In the genomic region with DNA sequence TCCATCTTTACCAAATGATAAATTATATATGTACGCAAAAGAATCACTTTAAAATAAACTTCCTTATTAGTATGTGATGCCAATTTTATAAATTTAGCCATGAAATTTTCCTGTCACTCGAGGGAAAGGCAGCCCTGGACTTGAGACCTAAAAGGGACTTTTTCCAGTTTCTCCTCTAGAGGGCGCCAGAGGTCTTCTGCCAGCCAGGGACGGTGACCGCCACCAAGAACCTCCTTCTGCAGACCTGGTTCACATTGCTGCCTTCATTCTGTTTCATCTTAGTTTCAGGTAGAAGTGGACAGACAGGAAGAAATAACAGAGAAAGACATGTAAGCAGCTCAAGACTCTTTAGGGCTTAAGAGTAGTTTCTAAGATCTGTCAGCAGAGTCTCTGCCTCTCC, we compare ENCODE assay signal across 8 mouse cellular contexts. TPM values are rescaled to one million over a fixed set of nuclear protein-coding genes. Genes with fewer than 3 reads are reported as not detected.
DNase-seq lines count a peak whose midpoint lies in the region; ATAC-seq and TF ChIP-seq lines count a peak whose summit lies in the region.

No protein-coding gene starts in this region.

- TF ChIP-seq EP300 in ES-Bruce4 (IDR thresholded peaks at IDR 0.05; ENCODE audit: insufficient read depth, low read depth, low read length) = no peak
- TF ChIP-seq EP300 in heart, postnatal 0 days (IDR thresholded peaks at IDR 0.05; ENCODE audit: low read depth) = no peak

- no peaks in the 10 kb centered on the region for H3K36me3 ChIP-seq in ES-Bruce4 (ENCODE audit: control insufficient read depth, insufficient read depth, low read length, poor library complexity, severe bottlenecking)
- H3K36me3 ChIP-seq in embryonic facial prominence, embryonic 14.5 days (ENCODE audit: control insufficient read depth, insufficient read depth, low read length) = no peaks in the 10 kb centered on the region
- H3K36me3 ChIP-seq in heart, postnatal 0 days (replicated peaks; ENCODE audit: control insufficient read depth, insufficient read depth, low read length) = no peaks in the 10 kb centered on the region

- H3K27me3 ChIP-seq in ES-Bruce4 (ENCODE audit: control insufficient read depth, insufficient read depth, low read length, poor library complexity, severe bottlenecking) = no peaks in the 10 kb centered on the region
- H3K27me3 ChIP-seq in embryonic facial prominence, embryonic 14.5 days (replicated peaks; ENCODE audit: control insufficient read depth, insufficient read depth, low read length) = no peaks in the 10 kb centered on the region
- H3K27me3 ChIP-seq in heart, postnatal 0 days (ENCODE audit: control insufficient read depth, insufficient read depth, low read length) = no peaks in the 10 kb centered on the region

- no peak for TF ChIP-seq POLR2A in ES-Bruce4 (IDR thresholded peaks at IDR 0.05; ENCODE audit: insufficient read depth, low read length)
- no peak for TF ChIP-seq POLR2A in lung, adult 2 months (IDR thresholded peaks at IDR 0.05; ENCODE audit: borderline replicate concordance, extremely low read depth, low read depth, low read length)
- TF ChIP-seq POLR2A in olfactory bulb, adult 2 months (IDR thresholded peaks at IDR 0.05; ENCODE audit: insufficient read depth, low read depth, low read length) = no peak

- peak; percentile 93 for TF ChIP-seq CTCF in ES-Bruce4 (IDR thresholded peaks at IDR 0.05; ENCODE audit: low read depth, low read length)
- TF ChIP-seq CTCF in heart, postnatal 0 days (IDR thresholded peaks at IDR 0.05; ENCODE audit: low read depth) = peak; percentile 94
- peak; percentile 81 for TF ChIP-seq CTCF in lung, adult 2 months (IDR thresholded peaks at IDR 0.05; ENCODE audit: insufficient read depth, low read length)
- peak; percentile 84 for TF ChIP-seq CTCF in olfactory bulb, adult 2 months (IDR thresholded peaks at IDR 0.05; ENCODE audit: insufficient read depth, low read depth, low read length)

- H3K27ac ChIP-seq in ES-Bruce4 (ENCODE audit: insufficient read depth, low read length) = no peak overlapping the region
- H3K27ac ChIP-seq in embryonic facial prominence, embryonic 14.5 days (replicated peaks; ENCODE audit: low read depth, low read length) = peak overlapping the region; percentile 40
- peak overlapping the region; percentile 67; the same call in 1 of the 2 replicates for H3K27ac ChIP-seq in heart, postnatal 0 days (ENCODE audit: low read depth)
- H3K27ac ChIP-seq in olfactory bulb, adult 2 months (ENCODE audit: insufficient read depth, low read depth, low read length) = no peak overlapping the region

- ATAC-seq in embryonic facial prominence, embryonic 14.5 days (ENCODE audit: low read depth) = peak; percentile 73; the same call in 1 of the 2 replicates
- peak; percentile 58 for ATAC-seq in heart, postnatal 0 days (ENCODE audit: insufficient read depth, low read depth)

- peaks cover 5% of the 10 kb centered on the region for H3K4me1 ChIP-seq in ES-Bruce4 (ENCODE audit: control insufficient read depth, insufficient read depth, low read length)
- H3K4me1 ChIP-seq in embryonic facial prominence, embryonic 14.5 days (ENCODE audit: control insufficient read depth, insufficient read depth, low read length) = peaks cover 5% of the 10 kb centered on the region; the same call in 1 of the 2 replicates
- peaks cover 9% of the 10 kb centered on the region; the same call in 1 of the 2 replicates for H3K4me1 ChIP-seq in heart, postnatal 0 days (ENCODE audit: control insufficient read depth, insufficient read depth)
- H3K4me1 ChIP-seq in lung, adult 2 months (ENCODE audit: control insufficient read depth, insufficient read depth, low read length) = no peaks in the 10 kb centered on the region
- H3K4me1 ChIP-seq in olfactory bulb, adult 2 months (ENCODE audit: control insufficient read depth, insufficient read depth, low read length) = peaks cover 23% of the 10 kb centered on the region

- WGBS in embryonic facial prominence, embryonic 14.5 days = 0% methylated on average over 5 of the region's 5 CpGs
- 1% methylated on average over 5 of the region's 5 CpGs for WGBS in heart, postnatal 0 days
- WGBS in lung, adult 2 months = 1% methylated on average over 5 of the region's 5 CpGs
- 1% methylated on average over 5 of the region's 5 CpGs for WGBS in olfactory bulb, adult 2 months

- peak; percentile 61 to 81 for DNase-seq in adrenal gland, postnatal 36 days
- DNase-seq in embryonic facial prominence, embryonic 14.5 days (ENCODE audit: low spot score) = peak; percentile 79
- DNase-seq in heart, postnatal 0 days (ENCODE audit: low spot score) = peak; percentile 63
- peak; percentile 83 for DNase-seq in kidney, postnatal 14 days
- DNase-seq in lung, adult 2 months = peak; percentile 46
- DNase-seq in urinary bladder, postnatal 36 days (ENCODE audit: low spot score in 2 of 2) = peak; percentile 37 to 62

- no peak overlapping the region for H3K9ac ChIP-seq in ES-Bruce4 (ENCODE audit: low read depth, poor library complexity, severe bottlenecking)
- H3K9ac ChIP-seq in embryonic facial prominence, embryonic 14.5 days (ENCODE audit: low read depth, low read length) = no peak overlapping the region
- no peak overlapping the region for H3K9ac ChIP-seq in heart, postnatal 0 days (replicated peaks; ENCODE audit: low read depth, low read length)

- H3K4me2 ChIP-seq in embryonic facial prominence, embryonic 14.5 days (ENCODE audit: low read depth, low read length) = no peak overlapping the region
- no peak overlapping the region; the same call in 1 of the 2 replicates for H3K4me2 ChIP-seq in heart, postnatal 0 days (ENCODE audit: low read depth, low read length)

- no peaks in the 10 kb centered on the region for H3K9me3 ChIP-seq in ES-Bruce4 (replicated peaks; ENCODE audit: control insufficient read depth, insufficient read depth, low read length, poor library complexity, severe bottlenecking)
- 0 out of 2 replicates have a peak, but pooled peaks cover 3% of the 10 kb centered on the region for H3K9me3 ChIP-seq in embryonic facial prominence, embryonic 14.5 days (ENCODE audit: control insufficient read depth, low read length)
- H3K9me3 ChIP-seq in heart, postnatal 0 days (replicated peaks; ENCODE audit: control insufficient read depth, low read length) = 0 out of 2 replicates have a peak, but pooled peaks cover 3% of the 10 kb centered on the region

- no peak overlapping the region for H3K4me3 ChIP-seq in ES-Bruce4 (ENCODE audit: low read depth, low read length)
- no peak overlapping the region for H3K4me3 ChIP-seq in embryonic facial prominence, embryonic 14.5 days (ENCODE audit: low read depth, low read length)
- H3K4me3 ChIP-seq in heart, postnatal 0 days (ENCODE audit: low read depth, low read length) = no peak overlapping the region
- H3K4me3 ChIP-seq in lung, adult 2 months (replicated peaks; ENCODE audit: extremely low read depth, low read depth, low read length) = no peak overlapping the region
- H3K4me3 ChIP-seq in olfactory bulb, adult 2 months (ENCODE audit: insufficient read depth, low read depth, low read length) = no peak overlapping the region

RNA-seq across cellular contexts. Expression of a gene that starts 44.6 kb away (rescaled TPM):
- polyA plus RNA-seq in ES-Bruce4 (2011; ENCODE audit: insufficient read depth, insufficient read length, low read depth, missing spikeins) = 125 and 133 TPM in 2 replicates
- 10 to 100 TPM; 24.8 to 32.8 TPM for total RNA-seq in adrenal gland, postnatal 36 days (2021)
- 152 and 174 TPM in 2 replicates for polyA plus RNA-seq in embryonic facial prominence, embryonic 14.5 days (2014; fragmentation: Nextera tagmentation; extraction: Ambion mirVana)
- total RNA-seq in heart, postnatal 0 days (2014; rRNA removed; ENCODE audit: low replicate concordance) = 79.7 and 93.8 TPM in 2 replicates
- 40.9 and 47.7 TPM in 2 replicates for polyA plus RNA-seq in heart, postnatal 0 days (2015; fragmentation: Nextera tagmentation; extraction: Ambion mirVana)
- 10.4 and 10.7 TPM in 2 replicates for polyA plus RNA-seq in lung, adult 2 months (2012; rRNA removed)
- not detected in 2 replicates for polyA plus RNA-seq in olfactory bulb, adult 2 months (2012; ENCODE audit: insufficient read depth, insufficient read length, low replicate concordance, missing spikeins)

Comparison
In these comparisons a context has a peak if more than half of its experiments do, and no peak if none do; other contexts are left out.
1. H3K27ac ChIP-seq: peak in embryonic facial prominence, embryonic 14.5 days (single experiment) and heart, postnatal 0 days (single experiment); none in ES-Bruce4 (single experiment) and olfactory bulb, adult 2 months (single experiment).
2. RNA of a gene that starts 44.6 kb away (polyA plus RNA-seq): 152 to 174 TPM in embryonic facial prominence, embryonic 14.5 days, 125 to 133 TPM in ES-Bruce4, 40.9 to 47.7 TPM in heart, postnatal 0 days and 10.4 to 10.7 TPM in lung, adult 2 months; not detected in olfactory bulb, adult 2 months; every median in the first group is over 10 times any median in the second.
3. Peak in every context shown above with its lines, with median percentiles within 50 percentile points of each other: CTCF ChIP-seq and DNase-seq.